Mouse (Mus musculus) natural killer cell, adult 2 months (primary cell): ENCODE results near the gene Wdr60.

ENCODE experiments used
- DNase-seq, 2 experiments: peaks; one replicate each; pipeline ENCODE4 v3.0.0; 2022; ENCODE audit warnings: low spot score in 2 of 2

Gene Wdr60

GRCm38 (mm10) chr12:116269450-116269849, 6.6 kb upstream of the Wdr60 start:
- DNase-seq, result peak; percentile 10 to 34

- DNase-seq, result no peak
These were observed 2.5 kb upstream of the Wdr60 start for GRCm38 (mm10) chr12:116265275-116265674.

- DNase-seq, result no peak
These were observed 1.9 kb upstream of the Wdr60 start for GRCm38 (mm10) chr12:116264756-116265155.

- DNase-seq, result no peak
These were observed 4.5 kb downstream of the Wdr60 start for GRCm38 (mm10) chr12:116258321-116258720.

DNA sequence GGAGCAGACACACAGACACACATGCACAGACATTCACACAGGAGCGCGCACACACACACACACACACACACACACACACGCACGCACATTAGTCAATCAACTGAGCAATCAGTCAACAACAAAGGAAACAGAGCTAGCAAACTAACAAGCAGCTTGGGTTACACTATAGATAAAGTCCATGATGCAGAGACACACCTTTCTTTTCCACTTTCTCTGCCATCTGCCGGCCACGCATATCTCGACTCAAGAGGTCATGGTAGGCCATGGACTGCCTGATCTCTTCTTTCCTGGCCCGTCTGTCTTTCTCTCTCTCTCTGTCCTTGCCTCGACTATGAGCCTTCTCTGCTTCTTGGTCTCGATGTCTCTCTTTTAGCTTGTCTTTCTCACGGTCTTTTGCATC, 7.2 kb downstream of the Wdr60 start:
- DNase-seq, result no peak

DNA sequence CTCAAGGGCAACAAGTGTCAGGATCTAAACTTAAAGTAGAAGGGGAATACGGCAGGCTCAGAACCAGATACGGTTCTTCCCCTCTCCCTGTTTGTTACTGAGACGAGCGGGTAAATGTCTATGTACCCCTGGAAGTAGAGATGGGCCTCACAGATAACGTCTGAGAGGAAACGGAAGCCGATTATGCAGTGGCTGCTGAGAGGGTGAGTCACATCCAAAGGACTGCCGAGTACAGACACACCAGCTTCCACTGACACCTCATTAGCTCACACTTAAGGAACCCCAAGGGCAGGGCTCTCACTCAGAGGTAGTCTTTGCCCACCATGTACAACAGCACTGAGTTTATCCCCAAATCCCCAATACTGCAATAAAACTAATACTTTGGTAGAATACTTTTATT, 8.2 kb downstream of the Wdr60 start:
- peak; percentile 12 to 16 for DNase-seq

DNA sequence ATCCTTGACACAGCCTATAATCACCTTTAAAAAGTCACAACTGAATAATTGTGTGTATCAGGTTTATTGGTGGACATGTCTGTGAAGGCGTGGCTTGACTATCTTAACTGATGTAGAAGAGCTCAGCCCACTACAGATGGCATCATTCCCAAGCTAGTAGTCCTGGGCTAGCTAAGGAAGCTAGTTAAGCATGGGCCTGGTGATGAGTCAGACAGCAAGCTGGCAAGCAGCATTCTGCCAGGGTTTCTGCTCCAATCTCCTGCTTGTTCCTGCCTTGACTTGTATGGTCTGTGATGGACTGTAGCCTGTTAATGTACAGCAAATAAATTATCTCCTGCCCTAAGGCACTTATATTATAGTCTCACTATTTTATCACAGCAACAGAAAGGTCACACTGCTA, 18.2 kb downstream of the Wdr60 start:
- DNase-seq, result no peak

DNA sequence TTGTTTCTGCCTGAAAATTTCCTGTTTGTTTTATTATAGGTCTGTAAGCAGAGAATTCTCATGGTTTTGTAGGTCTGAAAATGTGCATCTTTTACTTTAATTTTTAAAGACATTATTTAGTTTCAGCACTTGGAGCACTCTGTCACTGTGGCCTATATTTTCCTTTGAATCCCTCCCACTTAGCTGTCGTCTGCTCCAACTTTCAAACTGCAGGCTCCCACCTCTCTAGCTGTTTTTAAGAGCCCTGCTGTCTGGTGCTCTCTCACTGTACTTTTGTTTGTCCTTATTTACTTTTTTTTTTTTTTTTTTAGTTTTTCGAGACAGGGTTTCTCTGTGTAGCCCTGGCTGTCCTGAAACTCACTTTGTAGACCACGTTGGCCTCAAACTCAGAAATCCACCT, 24.0 kb downstream of the Wdr60 start:
- no peak for DNase-seq

DNA sequence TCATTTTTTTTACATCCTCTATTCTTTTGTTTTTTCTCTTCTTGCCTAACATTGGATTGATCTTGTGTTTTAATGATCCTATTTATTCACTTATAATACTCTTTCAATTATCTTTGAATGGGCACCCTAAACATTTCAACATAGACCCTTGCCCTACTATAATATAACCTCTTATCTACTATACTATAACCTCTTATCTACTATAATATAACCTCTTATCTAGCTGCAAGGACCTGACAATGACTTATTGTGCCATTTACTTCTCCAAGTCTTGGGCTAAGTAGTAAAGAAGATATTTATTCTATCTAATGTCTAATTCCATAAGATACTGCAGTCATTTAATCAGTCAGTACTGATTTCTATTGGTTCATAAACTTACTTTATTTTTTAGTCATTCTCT, 24.5 kb downstream of the Wdr60 start:
- no peak for DNase-seq

DNA sequence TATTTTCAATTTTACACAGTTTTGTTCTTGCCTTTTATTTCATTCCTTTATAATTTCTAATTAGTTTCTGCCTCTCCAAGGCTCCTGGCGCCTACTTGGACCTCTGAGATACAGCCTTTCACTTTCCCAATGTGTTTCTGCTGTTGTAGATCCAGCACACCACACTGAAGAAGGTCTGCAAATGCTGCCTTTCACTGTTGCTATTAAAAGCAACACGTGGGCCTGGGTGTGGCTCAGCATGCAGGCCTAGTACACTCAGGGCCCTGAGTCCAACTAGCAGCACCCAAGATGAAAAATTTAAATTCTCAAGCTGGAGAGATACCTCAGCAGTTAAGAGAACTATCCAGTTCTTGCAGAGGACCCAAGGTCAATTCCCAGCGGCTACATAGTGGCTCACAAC, 26.2 kb downstream of the Wdr60 start:
- no peak for DNase-seq

- DNase-seq, result peak in 1 of 2 experiments; percentile 9
These were observed 27.5 kb downstream of the Wdr60 start for GRCm38 (mm10) chr12:116235356-116235755.

DNA sequence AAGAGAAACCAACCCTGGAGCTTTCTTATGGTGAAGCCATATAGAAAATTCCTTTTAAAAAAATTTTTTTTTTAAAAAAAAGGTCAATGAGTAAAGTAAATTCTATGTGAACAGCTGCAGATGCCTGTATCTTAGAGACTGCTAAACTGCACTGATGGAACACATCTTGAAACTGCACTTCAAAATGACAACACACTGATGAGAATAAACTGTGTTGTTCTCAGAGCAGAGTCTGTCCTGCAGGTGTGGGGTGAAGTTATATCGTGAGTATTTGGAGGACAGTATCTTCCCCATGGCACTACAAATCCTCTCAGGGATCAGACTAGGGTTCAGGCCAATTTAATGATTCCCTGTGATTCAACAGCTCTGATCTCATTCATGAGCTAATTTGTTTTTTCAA, 30.8 kb downstream of the Wdr60 start:
- no peak for DNase-seq

DNA sequence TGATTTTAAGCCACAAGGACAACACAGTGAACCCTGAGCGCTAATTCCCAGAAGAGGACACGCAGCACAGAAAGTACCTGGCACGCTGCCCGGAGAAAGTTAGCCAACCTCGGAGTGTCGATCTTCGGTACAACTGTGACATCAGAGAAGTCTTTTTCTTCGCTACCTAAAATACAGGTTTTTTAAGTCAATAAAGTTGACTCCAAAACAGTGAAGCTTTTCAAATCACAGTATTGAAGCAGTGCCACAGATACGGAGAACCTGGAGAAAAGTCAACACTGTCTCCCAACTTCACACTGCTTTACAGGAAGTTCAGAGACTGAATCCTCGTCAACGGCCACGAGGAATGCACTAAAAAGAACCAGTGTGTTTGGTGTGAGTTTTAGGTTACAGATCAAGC, 31.2 kb downstream of the Wdr60 start:
- DNase-seq, result no peak

GRCm38 (mm10) chr12:116229451-116229850, 33.4 kb downstream of the Wdr60 start:
- DNase-seq, result no peak

DNA sequence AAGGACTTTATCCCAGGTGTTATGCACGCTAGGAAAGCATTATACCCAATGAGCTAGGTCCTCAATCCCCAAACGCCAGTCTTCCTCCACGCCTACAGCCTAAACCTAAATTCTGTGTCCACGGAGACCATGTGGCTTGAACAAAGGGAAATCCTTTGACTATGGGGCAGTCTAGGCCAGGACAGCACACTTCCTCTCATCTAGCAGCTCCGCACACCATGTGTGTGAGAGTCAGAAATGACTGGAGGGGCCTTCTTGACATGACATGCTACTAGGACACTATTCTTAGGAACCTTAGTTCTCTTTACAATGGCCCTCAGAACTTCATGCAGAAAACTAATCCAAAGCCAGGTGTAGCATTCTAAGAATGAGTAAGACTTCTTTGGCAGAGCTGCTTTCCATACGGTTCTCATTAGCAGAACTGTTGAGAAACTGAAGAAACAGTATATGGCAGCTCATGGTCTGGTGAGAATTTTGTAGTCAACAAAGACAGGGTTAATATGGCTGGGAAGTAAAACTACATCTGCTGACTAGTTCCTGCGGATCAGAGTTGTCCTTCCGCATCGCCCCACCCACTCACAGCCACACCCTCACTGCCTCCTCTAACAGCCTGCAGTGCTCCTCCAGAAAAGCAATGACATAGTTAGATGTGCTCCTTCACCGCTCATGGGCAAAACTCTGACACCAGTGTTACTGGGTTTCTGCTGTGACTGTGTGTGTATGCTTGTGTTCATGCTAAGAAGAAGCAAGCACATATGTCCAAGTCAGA, 36.3 kb downstream of the Wdr60 start:
- no peak for DNase-seq

GRCm38 (mm10) chr12:116223107-116223506, 39.7 kb downstream of the Wdr60 start:
- no peak for DNase-seq

DNA sequence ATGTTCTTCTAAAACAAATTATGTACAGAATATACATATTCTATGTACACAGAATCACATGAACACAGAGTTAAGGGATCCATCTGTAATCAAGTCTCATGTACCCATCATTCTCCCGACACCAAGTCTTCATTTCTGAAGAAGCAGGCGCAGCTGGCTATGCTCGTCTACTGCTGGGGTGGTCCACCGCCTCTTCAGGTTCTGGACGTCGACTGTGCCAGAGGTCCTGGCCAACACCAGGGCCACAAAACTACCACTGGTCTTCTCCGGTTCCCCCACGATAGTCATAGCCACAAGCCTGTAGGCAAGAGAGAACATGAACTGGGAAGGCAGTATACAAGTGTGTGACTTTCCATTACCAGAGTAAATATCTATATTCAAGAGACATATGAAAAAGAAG, 55.3 kb downstream of the Wdr60 start:
- DNase-seq, result no peak

DNA sequence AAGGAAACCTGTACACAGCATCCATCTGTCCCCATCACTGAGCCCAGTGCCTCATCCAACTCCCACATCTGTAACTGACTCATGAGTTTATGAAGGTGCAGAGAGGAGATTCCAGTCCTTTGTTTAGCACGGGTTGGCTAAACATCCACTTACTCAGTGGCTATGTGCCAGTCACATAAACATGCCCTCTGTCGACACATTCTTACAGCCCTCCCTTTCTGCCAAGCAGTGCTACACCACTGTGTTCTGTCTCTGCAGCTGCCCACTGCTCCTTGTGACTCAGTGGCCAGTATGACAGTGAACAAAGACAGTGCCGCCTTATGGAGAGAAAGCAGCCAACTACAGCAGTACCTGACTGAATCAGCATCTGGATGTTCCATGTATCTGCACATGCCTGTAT, 57.1 kb downstream of the Wdr60 start:
- DNase-seq, result no peak

DNA sequence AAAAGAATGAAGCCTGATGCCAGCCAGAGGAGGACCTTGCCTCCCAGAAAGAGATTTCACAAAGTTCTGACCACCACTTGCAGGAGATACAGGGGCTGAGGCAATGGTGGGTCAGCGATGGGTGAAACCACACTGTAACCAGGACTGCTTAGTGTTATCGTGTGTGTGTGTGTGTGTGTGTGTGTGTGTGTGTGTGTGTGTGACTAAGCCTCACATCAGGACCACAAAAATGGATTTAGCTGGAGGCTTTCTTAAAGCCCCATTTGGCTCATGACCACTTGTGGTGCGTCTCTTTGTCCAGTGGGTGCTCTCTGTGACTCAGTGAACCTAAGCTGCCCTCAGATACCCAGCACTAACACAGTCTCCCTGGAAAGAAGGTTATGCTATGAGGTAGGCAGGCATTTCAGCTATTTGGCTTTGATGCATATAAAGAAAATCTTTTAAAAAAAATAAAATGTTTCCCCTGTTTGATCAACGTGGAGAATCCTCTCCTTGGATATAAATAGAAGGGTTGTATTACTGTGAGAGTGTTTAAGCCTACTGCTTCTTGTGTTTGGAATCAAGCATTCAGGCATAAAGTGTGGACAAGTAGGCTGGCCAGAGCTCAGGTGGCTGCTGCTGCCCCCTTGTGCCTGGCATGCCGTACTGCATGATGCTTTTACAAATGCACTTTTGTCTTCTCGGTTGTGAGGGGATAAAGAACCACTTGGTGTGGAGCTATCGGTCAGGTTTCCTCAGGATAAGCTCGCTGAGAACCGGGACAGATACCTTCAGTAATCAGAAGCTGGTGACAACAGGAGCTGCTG, 60.4 kb downstream of the Wdr60 start:
- peak; percentile 30 to 52 for DNase-seq

DNA sequence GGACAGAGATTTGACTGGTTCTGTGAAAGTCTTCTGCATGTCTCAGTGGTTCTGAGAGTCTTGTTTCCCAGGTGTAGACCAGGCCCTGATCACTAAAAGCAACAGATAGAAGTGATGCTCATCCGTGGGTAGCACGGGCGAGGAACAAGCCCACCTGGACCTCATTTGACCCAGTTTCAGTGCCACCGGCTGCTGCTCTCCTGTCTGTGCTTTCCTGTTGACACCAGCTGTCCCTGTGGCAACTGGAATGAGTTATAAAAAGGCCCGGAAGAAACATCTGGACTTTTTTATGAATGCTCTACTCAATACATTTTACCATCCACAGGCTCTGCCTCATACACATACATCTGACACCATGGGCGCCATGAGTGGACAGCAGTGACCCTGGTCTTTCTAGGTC, 64.0 kb downstream of the Wdr60 start:
- no peak for DNase-seq

DNA sequence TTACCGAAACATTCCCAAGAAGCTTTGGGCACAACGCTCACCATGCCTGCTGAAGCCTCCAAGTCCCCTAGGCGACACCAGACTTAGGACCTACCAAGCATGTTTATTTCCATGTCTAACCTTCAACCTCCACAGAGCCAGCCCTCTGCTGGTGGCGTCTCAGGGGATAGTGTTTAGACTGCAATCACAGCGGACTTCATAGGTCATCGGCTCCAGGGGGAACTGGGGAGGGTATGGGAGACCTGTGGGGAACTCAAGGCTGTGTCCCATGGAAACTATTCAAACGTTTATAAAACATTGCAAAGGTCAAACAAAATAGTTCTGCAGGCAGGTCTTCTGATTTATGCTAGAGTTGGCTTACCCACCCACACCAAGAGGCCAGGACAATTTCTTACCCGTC, 66.6 kb downstream of the Wdr60 start:
- no peak for DNase-seq

DNA sequence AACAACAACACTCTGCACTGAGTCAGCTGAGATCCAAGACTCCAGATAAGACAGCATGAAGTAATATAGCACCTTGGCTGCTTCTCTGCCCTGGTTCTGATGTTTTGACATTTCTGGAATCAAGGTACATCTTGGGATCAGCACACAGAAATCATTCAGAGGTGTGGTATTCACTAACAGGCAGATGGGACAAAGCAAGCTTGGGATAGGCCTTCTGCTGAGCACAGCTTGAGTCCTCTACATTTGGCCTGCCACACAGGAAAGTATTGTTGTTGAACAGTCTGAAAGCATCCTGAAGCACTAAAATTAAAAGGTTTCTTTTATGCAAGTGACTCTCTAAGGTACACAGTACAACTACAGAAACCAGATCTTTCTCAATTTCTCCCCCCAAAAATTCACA, 68.2 kb downstream of the Wdr60 start:
- no peak for DNase-seq

DNA sequence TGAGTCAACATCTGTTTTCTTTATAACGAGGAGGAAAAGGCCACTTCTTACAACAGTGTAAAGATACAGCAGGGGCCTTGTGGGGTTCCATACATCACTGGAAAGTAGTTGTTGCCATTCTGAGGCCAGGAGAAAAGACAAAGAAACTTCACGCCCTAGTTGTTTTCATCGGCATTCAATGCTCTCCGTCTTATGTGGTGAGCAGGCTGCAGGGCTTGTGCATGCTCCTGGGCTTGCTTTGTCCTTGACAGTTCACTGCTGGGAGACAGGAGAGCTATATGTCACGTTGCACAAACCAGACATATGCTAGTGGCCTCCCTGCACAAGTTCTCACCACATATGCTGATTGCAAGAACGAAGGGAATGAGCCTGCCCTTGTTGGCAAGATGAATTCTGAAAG, 68.9 kb downstream of the Wdr60 start:
- no peak for DNase-seq
